Mouse (Mus musculus): ENCODE data around the gene Zfhx3. TPM values are rescaled to one million over a fixed set of nuclear protein-coding genes. Genes with fewer than 3 reads are reported as not detected.

Gene Zfhx3
- total RNA-seq, 1 experiment from 2014 or later, result 2.3 TPM

GRCm38 (mm10) chr8:108552518-108552917 lies 610.1 kb downstream of the Zfhx3 start:
- ATAC-seq (replicated peaks; ENCODE audit: insufficient number of reproducible peaks, low FRiP score, low TSS enrichment, poor library complexity, severe bottlenecking), result no peak

GRCm38 (mm10) chr8:108553808-108554577 lies 611.5 kb downstream of the Zfhx3 start:
- ATAC-seq (replicated peaks; ENCODE audit: insufficient number of reproducible peaks, low FRiP score, low TSS enrichment, poor library complexity, severe bottlenecking), result no peak

DNA sequence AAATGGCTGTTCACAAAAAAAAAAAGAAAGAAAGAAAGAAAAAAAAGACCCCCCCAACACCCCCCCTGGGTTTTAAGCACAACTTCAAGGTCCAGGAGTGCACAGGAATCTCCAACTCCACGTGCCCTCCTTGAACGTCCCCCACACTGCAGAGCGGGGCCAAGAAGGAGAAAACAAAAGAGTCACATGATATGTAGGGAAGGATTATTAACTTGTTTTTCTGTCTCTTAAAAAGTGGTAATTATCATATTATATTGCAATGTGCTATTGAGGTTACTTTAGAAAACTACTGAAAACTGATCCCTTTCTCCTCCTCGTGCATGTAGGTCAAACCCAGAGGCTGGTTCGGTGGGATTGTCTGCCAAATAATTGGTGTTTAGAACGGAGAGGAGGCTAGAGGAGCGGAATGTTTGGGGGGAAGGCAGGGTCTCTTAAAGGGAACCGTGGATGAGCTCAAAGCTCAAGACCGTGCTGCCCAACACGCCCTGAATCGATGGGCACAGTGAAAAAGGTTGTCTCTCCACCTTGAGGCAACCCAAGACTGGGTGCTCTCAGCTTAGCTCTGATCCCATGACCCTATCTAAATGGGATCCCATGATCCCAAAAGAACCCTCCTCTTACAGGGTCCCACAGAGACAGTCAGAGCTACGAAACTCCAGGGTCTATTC lies 612.3 kb downstream of the Zfhx3 start:
- ATAC-seq (replicated peaks; ENCODE audit: insufficient number of reproducible peaks, low FRiP score, low TSS enrichment, poor library complexity, severe bottlenecking), result no peak

GRCm38 (mm10) chr8:108563420-108563819 lies 621.0 kb downstream of the Zfhx3 start:
- ATAC-seq (replicated peaks; ENCODE audit: insufficient number of reproducible peaks, low FRiP score, low TSS enrichment, poor library complexity, severe bottlenecking), result no peak

DNA sequence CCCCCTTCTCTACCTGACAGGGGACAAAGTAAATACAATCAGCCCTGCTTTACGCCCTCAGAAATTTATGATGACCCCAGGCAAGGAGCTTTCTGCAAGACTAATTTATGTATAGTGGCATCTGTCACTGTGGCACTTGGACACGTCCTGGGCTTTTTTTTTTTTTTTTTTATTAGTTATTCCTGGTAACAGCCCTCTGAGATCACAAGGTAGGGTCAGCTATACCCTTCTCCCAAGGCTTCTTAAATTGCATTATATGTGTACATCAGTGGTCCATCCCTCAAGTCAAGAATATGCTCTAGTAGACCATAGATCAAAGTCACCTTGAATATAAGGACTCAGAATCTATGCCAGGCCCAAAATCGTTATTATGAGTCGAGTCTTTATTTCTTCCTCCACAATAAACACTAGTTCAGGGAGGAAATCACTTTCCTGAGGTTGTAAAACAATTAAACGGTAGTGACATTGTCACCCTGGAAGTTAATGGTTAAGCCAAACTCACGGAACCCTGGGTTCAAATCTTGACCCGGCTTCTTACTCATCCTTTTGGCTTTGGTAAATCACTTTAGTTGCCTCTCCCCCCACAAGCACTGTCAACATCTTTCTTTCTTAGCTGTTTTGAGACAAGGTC lies 621.6 kb downstream of the Zfhx3 start:
- ATAC-seq (replicated peaks; ENCODE audit: insufficient number of reproducible peaks, low FRiP score, low TSS enrichment, poor library complexity, severe bottlenecking), result no peak

GRCm38 (mm10) chr8:108566035-108566434 lies 623.6 kb downstream of the Zfhx3 start:
- ATAC-seq (replicated peaks; ENCODE audit: insufficient number of reproducible peaks, low FRiP score, low TSS enrichment, poor library complexity, severe bottlenecking), result no peak

GRCm38 (mm10) chr8:108573295-108574017 lies 631.0 kb downstream of the Zfhx3 start:
- no peak for ATAC-seq (replicated peaks; ENCODE audit: insufficient number of reproducible peaks, low FRiP score, low TSS enrichment, poor library complexity, severe bottlenecking)

DNA sequence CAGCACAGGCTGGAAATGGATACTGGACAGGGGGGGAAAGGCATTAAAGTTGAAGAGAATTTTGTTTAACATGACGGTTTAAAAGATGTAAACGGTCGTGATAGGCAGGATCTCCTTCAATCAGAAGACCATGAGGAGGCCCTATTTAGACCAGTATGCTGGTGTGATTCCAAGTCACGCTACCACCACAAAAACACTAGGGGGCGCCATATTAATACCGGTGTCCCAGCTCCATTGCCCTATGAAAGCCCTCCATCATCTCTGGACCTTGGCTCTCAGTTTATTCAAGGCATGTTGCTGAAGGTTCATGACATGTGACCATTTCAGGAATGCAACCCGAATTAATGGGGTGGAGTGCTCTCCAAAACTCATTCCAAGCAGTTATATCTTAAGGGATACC lies 631.7 kb downstream of the Zfhx3 start:
- ATAC-seq (replicated peaks; ENCODE audit: insufficient number of reproducible peaks, low FRiP score, low TSS enrichment, poor library complexity, severe bottlenecking), result peak; percentile 64; the same call in 1 of the 2 replicates

- no peak for ATAC-seq (replicated peaks; ENCODE audit: insufficient number of reproducible peaks, low FRiP score, low TSS enrichment, poor library complexity, severe bottlenecking)
Observed at GRCm38 (mm10) chr8:108577571-108577970, 635.1 kb downstream of the Zfhx3 start.

- ATAC-seq (replicated peaks; ENCODE audit: insufficient number of reproducible peaks, low FRiP score, low TSS enrichment, poor library complexity, severe bottlenecking), result no peak
Observed at GRCm38 (mm10) chr8:108578388-108578787, 635.9 kb downstream of the Zfhx3 start.

GRCm38 (mm10) chr8:108579808-108580207 lies 637.4 kb downstream of the Zfhx3 start:
- ATAC-seq (replicated peaks; ENCODE audit: insufficient number of reproducible peaks, low FRiP score, low TSS enrichment, poor library complexity, severe bottlenecking), result no peak

GRCm38 (mm10) chr8:108580364-108580763 lies 637.9 kb downstream of the Zfhx3 start:
- ATAC-seq (replicated peaks; ENCODE audit: insufficient number of reproducible peaks, low FRiP score, low TSS enrichment, poor library complexity, severe bottlenecking), result no peak

- ATAC-seq (replicated peaks; ENCODE audit: insufficient number of reproducible peaks, low FRiP score, low TSS enrichment, poor library complexity, severe bottlenecking), result no peak
Observed at GRCm38 (mm10) chr8:108581557-108581956, 639.1 kb downstream of the Zfhx3 start.

DNA sequence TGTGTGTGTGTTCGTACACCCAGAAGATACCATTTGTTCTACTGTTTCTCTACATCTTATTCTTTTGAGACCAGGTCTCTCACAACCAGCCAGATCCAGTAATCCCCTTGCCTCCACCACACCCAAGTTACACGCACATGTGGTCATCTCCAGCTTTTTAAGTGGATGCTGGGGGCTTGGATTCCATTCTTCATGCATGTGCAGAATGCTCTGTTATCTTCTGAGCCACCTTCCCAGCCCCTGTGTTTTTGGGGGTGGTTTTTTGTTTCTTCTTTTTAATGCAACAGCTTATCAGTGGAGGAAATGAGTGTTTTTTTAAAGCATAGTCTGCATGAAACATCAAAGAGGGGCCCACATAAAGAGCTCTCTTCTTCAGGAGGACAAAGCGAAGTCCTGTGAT lies 639.8 kb downstream of the Zfhx3 start:
- no peak for ATAC-seq (replicated peaks; ENCODE audit: insufficient number of reproducible peaks, low FRiP score, low TSS enrichment, poor library complexity, severe bottlenecking)

- ATAC-seq (replicated peaks; ENCODE audit: insufficient number of reproducible peaks, low FRiP score, low TSS enrichment, poor library complexity, severe bottlenecking), result no peak
Observed at GRCm38 (mm10) chr8:108583261-108583660, 640.8 kb downstream of the Zfhx3 start.

DNA sequence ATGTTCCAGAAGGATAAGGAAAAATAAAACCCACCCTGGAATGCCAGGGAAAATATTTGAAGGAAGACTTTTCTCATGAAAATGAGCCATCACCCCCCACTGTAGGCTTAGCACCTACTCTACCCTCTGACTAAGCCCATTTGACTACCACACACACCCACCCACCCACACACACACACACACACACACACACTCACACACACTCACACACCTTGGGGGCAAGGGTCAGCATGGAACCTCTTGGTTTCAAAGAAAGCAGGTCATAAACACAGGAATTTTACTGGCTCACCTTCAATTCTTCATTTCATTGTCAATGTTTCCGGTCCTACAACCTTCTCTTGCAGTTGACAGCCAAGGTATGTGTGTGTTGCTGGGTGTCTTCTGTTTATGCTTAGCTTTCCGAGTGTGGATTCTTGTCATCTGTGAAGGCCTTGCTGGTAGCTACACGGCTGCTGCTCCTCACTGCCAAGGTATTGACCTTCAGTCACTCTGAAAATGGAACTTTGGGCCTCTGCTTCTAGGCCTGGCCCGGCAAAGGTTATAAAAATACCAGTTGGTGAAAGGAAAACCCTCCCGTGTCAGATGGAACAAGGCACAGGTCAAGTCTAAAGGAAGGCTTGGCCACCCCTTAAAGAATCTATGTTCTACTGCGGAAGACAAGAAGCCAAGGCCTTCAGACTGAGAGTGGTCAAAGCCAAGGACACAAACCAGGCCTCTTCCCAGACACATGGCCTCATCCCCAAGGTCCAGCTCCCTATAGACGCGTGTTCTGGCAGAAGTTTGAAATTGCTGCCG lies 641.6 kb downstream of the Zfhx3 start:
- ATAC-seq (replicated peaks; ENCODE audit: insufficient number of reproducible peaks, low FRiP score, low TSS enrichment, poor library complexity, severe bottlenecking), result no peak

DNA sequence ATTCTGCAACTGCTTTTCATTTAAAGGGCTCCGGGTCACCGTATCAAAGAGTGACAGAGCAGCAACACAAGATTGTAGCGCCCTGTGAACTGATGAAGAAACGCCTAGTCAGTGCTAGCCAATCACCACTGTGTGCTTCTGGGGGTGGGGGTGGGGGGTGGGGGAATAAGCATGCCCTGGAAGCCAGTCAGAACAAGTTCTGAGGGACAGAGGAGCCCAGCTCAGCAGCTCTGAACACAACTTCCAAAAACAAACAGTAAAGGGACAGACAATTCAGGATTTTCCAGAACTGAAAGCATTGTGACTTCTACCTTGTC lies 642.2 kb downstream of the Zfhx3 start:
- ATAC-seq (replicated peaks; ENCODE audit: insufficient number of reproducible peaks, low FRiP score, low TSS enrichment, poor library complexity, severe bottlenecking), result no peak

GRCm38 (mm10) chr8:108591037-108591436 lies 648.6 kb downstream of the Zfhx3 start:
- no peak for ATAC-seq (replicated peaks; ENCODE audit: insufficient number of reproducible peaks, low FRiP score, low TSS enrichment, poor library complexity, severe bottlenecking)

All from monocyte, adult 5-6 weeks (primary cell).